Mouse (Mus musculus): ENCODE data around the gene Acod1. TPM values are rescaled to one million over a fixed set of nuclear protein-coding genes. Genes with fewer than 3 reads are reported as not detected.

Acod1 gene
- polyA plus RNA-seq, 1 experiment from 2014 or later, result 0.10 TPM

GRCm38 (mm10) chr14:103096621-103097020, 49.8 kb downstream of the Acod1 start:
- no peak overlapping the region for H3K4me2 ChIP-seq

DNA sequence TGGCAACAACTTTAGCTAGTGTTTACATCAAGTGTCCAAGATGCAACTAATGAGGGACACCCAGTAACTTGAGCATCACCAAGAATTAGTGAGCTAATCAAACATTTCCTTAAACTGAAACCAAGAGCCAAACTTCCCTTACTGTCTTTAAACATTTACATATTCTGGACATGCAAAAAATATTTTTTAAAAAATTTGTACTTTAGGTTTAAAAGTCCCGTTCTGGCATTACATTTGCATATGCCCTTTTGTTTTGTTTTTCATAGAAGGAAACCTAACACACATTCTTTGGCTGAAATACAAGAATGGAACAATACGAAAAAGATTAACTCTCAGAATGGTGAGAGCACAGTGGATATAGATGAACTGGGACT, 51.4 kb downstream of the Acod1 start:
- peak overlapping the region; percentile 76 for H3K4me2 ChIP-seq
- H3K4me1 ChIP-seq, result peaks cover 45% of the 10 kb centered on the region
- no peak for ATAC-seq
- H3K36me3 ChIP-seq, result peaks cover 34% of the 10 kb centered on the region
- no peaks in the 10 kb centered on the region for H3K27me3 ChIP-seq (replicated peaks)
- no peaks in the 10 kb centered on the region for H3K9me3 ChIP-seq (replicated peaks)
- H3K4me3 ChIP-seq, result peak overlapping the region; percentile 90
- H3K9ac ChIP-seq, result peak overlapping the region; percentile 99
- 5% methylated on average over 2 of the region's 2 CpGs for WGBS (ENCODE audit: insufficient replicate concordance)
- H3K27ac ChIP-seq, result peak overlapping the region; percentile 100

More at GRCm38 (mm10) chr14:103096621-103097020, 49.8 kb downstream of the Acod1 start:
- no peak overlapping the region for H3K27ac ChIP-seq
- H3K4me3 ChIP-seq, result no peak overlapping the region
- no peak overlapping the region for H3K9ac ChIP-seq
- H3K4me1 ChIP-seq, result peaks cover 51% of the 10 kb centered on the region
- ATAC-seq, result no peak
- no peaks in the 10 kb centered on the region for H3K27me3 ChIP-seq (replicated peaks)
- no peaks in the 10 kb centered on the region for H3K9me3 ChIP-seq (replicated peaks)
- H3K36me3 ChIP-seq, result peaks cover 47% of the 10 kb centered on the region
- WGBS (ENCODE audit: insufficient replicate concordance), result 74% methylated on average over 6 of the region's 6 CpGs

GRCm38 (mm10) chr14:103098587-103099235, 51.9 kb downstream of the Acod1 start:
- Histone ChIP-seq H3K36me3 (peaks cover 30% of the 10 kb centered on the region), H3K4me2 (peak overlapping the region; percentile 76), H3K4me1 (peaks cover 39% of the 10 kb centered on the region), H3K9me3 (replicated peaks) (no peaks in the 10 kb centered on the region), H3K27ac (peak overlapping the region; percentile 100), H3K9ac (peak overlapping the region; percentile 99), H3K4me3 (peak overlapping the region; percentile 90), H3K27me3 (replicated peaks) (no peaks in the 10 kb centered on the region)
- WGBS (ENCODE audit: insufficient replicate concordance), result 1% methylated on average over 73 of the region's 86 CpGs
- ATAC-seq, result peak; percentile 86

- peak within 1 kb of the TSS; percentile 100 for H3K27ac ChIP-seq
- peak within 1 kb of the TSS; percentile 76 for H3K4me2 ChIP-seq
- WGBS (ENCODE audit: insufficient replicate concordance), result under 1% methylated on average over 87 of the region's 88 CpGs
- H3K4me3 ChIP-seq, result peak within 1 kb of the TSS; percentile 90
- no peaks in the 10 kb centered on the region for H3K9me3 ChIP-seq (replicated peaks)
- no peaks in the 10 kb centered on the region for H3K27me3 ChIP-seq (replicated peaks)
- peak within 1 kb of the TSS; percentile 99 for H3K9ac ChIP-seq
- peak; percentile 88 for ATAC-seq
- peaks cover 33% of the 10 kb centered on the region for H3K4me1 ChIP-seq
- peaks cover 24% of the 10 kb centered on the region for H3K36me3 ChIP-seq
Measured at GRCm38 (mm10) chr14:103099238-103099933, 52.6 kb downstream of the Acod1 start, which contains the start of gene Fbxl3. Fbxl3 (minus strand) TSS chr14:103099566.

- WGBS (ENCODE audit: insufficient replicate concordance), result 81% methylated on average over 13 of the region's 13 CpGs
- Histone ChIP-seq H3K9ac (no peak overlapping the region), H3K27me3 (replicated peaks) (no peaks in the 10 kb centered on the region), H3K9me3 (replicated peaks) (no peaks in the 10 kb centered on the region), H3K27ac (peak overlapping the region; percentile 100), H3K4me2 (peak overlapping the region; percentile 65), H3K4me3 (peak overlapping the region; percentile 90), H3K4me1 (peaks cover 29% of the 10 kb centered on the region), H3K36me3 (peaks cover 15% of the 10 kb centered on the region)
- ATAC-seq, result no peak
Measured at GRCm38 (mm10) chr14:103100296-103100695, 53.5 kb downstream of the Acod1 start.

GRCm38 (mm10) chr14:103101171-103101570, 54.4 kb downstream of the Acod1 start:
- Histone ChIP-seq H3K27ac (no peak overlapping the region), H3K4me3 (no peak overlapping the region), H3K27me3 (replicated peaks) (no peaks in the 10 kb centered on the region), H3K36me3 (peaks cover 6% of the 10 kb centered on the region), H3K4me1 (peaks cover 24% of the 10 kb centered on the region), H3K9me3 (replicated peaks) (no peaks in the 10 kb centered on the region), H3K4me2 (no peak overlapping the region), H3K9ac (no peak overlapping the region)
- no peak for ATAC-seq
- 64% methylated on average over 3 of the region's 3 CpGs for WGBS (ENCODE audit: insufficient replicate concordance)

DNA sequence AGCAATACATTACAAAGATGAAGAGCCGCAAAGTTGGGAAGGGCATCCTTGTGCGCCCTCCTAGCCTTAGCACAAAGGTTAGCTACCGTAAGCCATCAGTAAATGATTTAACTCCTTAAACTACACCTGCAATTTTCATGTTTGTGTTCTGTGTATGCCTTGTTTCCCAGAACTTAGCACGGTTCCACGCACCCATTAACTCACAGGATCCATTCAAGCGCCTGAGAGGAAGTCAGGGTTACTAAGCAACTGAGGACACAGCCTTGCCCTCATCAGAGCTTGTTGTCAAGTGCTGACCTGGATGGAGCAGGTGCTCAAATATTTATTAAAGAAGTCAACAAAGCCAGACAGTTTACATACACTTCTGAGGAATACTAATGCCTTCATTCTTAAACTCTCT, 55.5 kb downstream of the Acod1 start:
- peaks cover 14% of the 10 kb centered on the region for H3K4me1 ChIP-seq
- no peaks in the 10 kb centered on the region for H3K27me3 ChIP-seq (replicated peaks)
- no peak overlapping the region for H3K27ac ChIP-seq
- no peaks in the 10 kb centered on the region for H3K36me3 ChIP-seq
- H3K9ac ChIP-seq, result no peak overlapping the region
- ATAC-seq, result no peak
- WGBS (ENCODE audit: insufficient replicate concordance), result 61% methylated on average over 6 of the region's 6 CpGs
- no peaks in the 10 kb centered on the region for H3K9me3 ChIP-seq (replicated peaks)
- no peak overlapping the region for H3K4me3 ChIP-seq
- H3K4me2 ChIP-seq, result no peak overlapping the region

DNA sequence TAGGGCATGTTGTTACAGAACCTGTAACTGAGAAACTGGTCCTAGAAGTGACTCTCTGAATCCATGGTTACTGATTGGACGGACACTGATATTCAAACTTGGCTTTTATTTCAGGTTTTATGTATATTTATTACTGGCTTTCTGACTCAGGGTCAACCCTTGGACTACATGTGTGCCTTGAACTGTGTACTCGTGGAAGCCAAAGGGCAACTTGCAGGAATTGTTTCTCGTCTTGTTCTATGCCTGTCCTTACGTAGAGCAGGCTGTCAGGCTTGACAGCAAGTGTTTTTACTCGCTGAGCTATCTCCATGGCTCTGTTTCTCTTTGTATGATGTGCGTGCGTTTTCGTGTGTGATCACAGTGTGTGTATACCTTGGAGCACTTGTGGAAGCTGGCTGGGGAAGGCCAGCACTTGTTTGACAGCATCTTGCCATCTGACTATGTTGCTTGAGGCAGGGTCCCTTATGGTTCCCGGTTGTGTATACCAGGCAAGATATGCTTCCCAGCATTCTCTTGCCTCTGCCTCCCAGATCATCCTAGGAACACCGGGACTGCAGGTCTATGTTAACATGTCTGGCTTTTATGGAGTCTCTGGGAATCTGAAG, 56.1 kb downstream of the Acod1 start:
- WGBS (ENCODE audit: insufficient replicate concordance), result 69% methylated on average over 10 of the region's 10 CpGs
- Histone ChIP-seq H3K4me3 (no peak overlapping the region), H3K9ac (no peak overlapping the region), H3K4me1 (peaks cover 10% of the 10 kb centered on the region), H3K27ac (no peak overlapping the region), H3K4me2 (no peak overlapping the region), H3K9me3 (replicated peaks) (no peaks in the 10 kb centered on the region), H3K36me3 (no peaks in the 10 kb centered on the region), H3K27me3 (replicated peaks) (no peaks in the 10 kb centered on the region)
- ATAC-seq, result no peak

Other genes with a start within 250 kb of the Acod1 start
- gene Kctd12, start 64.3 kb upstream of the Acod1 start, polyA plus RNA-seq (2016; fragmentation: Nextera tagmentation; extraction: Ambion mirVana), result 2.3 and 2.4 TPM in 2 replicates
- 23.2 and 23.9 TPM in 2 replicates for gene Cln5, start 23.2 kb downstream of the Acod1 start, polyA plus RNA-seq (2016; fragmentation: Nextera tagmentation; extraction: Ambion mirVana)
- 14.7 and 16.4 TPM in 2 replicates for gene Fbxl3, start 52.6 kb downstream of the Acod1 start, polyA plus RNA-seq (2016; fragmentation: Nextera tagmentation; extraction: Ambion mirVana)